Mouse (Mus musculus) monocyte, adult 5-6 weeks (primary cell): ENCODE measurements around the gene Il17ra. TPM values are rescaled to one million over a fixed set of nuclear protein-coding genes. Genes with fewer than 3 reads are reported as not detected.

ENCODE experiments used
- total RNA-seq: library from RNA; stranded (forward); fragments of 200-1000, 200-491, 200-594 nt; gene quantifications from 3 replicates; pipeline ENCODE4 v1.2.3, GENCODE M21; 2017

The Il17ra gene
- total RNA-seq, 1 experiment from 2014 or later, result 192 TPM

Other genes starting within 250 kb of the Il17ra start
- not detected in 3 replicates for gene D330020A13Rik, start 168.9 kb upstream of the Il17ra start, total RNA-seq
- not detected in 3 replicates for gene B4galnt3, start 168.7 kb upstream of the Il17ra start, total RNA-seq
- 192 to 286 TPM (median 256 TPM) in 3 replicates for gene Kdm5a, start 99.1 kb upstream of the Il17ra start, total RNA-seq
- gene Ccdc77, start 98.9 kb upstream of the Il17ra start, total RNA-seq, result 8.9 to 17.4 TPM (median 11.2 TPM) in 3 replicates
- gene Tmem121b, start 30.6 kb downstream of the Il17ra start, total RNA-seq, result 4.9 to 12.3 TPM (median 10.3 TPM) in 3 replicates
- 31.1 to 77.0 TPM (median 45.3 TPM) in 3 replicates for gene Hdhd5, start 68.1 kb downstream of the Il17ra start, total RNA-seq
- 1.5 to 4.0 TPM (median 3.3 TPM) in 3 replicates for gene Cecr2, start 203.1 kb downstream of the Il17ra start, total RNA-seq